Mouse (Mus musculus) hematopoietic stem cell, adult 5-6 weeks (primary cell): Measurements from ENCODE around the gene Tatdn3. TPM values are rescaled to one million over a fixed set of nuclear protein-coding genes. Genes with fewer than 3 reads are reported as not detected.
A peak's percentile ranks its signal among the peaks of the same experiment; 100 is the strongest.
"Not testable (repeated sequence)": the region's sequence is repeated elsewhere in the genome, so short reads cannot be mapped to it uniquely, and the experiment has no call there.

ENCODE experiments used
- ATAC-seq, 2 experiments: fragments of 125-278 bp in 1 of 2; replicated peaks in 1 of 2; 2 replicates each; pipeline ENCODE4 v1.8.0; 2016 to 2017; ENCODE audit warnings: inconsistent platforms in 2 of 2, mild to moderate bottlenecking in 2 of 2, moderate number of reproducible peaks in 2 of 2, low read depth in 1 of 2, moderate TSS enrichment in 1 of 2; ENCODE audit not compliant: low FRiP score in 2 of 2, poor library complexity in 2 of 2, severe bottlenecking in 2 of 2, insufficient read depth in 1 of 2, low TSS enrichment in 1 of 2
- total RNA-seq: library from RNA; stranded (forward); fragments of 172-1452, 232-1000 nt; gene quantifications from 2 replicates; pipeline ENCODE4 v1.2.3, GENCODE M21; 2017

Gene Tatdn3
- total RNA-seq, 1 experiment from 2014 or later, result 12.4 TPM

DNA sequence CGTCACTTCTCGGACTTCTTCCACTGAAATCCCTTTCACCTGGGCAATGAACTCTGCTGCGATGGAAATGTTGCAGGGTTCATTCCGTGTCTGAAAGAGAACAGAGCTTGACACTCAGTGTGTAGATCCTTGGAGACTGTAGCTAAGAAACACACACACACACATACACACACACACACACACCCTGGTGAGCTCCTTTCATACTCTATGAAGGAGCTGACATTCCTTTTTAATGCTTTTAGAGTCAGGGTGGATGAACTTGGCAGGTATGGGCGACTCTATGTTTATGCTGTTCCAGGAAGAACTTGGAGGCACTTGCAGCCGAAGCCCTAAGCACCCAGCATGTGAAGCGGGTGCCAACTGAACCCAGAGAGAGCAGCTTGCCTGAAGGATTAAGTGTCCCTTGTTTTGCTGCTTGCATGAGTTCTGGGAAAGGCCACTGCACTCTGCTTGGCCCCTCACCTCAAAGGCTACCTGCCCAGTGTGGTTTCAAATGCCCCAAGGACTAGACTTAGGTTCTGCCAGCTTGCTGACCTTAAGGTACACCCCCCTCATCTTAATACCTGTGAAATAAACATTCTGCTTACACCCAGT, 16.4 kb downstream of the Tatdn3 start:
- no peak for ATAC-seq

DNA sequence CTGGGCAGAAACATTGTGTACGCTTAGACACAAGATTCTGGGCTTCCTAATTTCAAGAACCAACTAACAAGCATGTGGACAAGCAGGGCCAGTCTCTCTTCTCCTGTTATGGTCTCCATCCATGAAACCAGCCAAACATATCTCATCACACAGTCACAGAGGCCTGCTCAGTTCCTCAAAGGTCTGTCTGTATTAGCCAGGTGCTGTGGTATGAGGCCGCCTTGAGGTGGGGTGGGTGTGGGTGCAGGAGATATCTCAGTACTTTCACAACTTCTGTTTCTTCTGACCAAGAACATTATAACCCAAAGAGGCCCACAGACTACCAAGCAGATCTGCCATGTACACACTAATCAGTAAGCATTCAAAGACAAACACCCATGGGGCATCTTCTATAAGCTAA, 17.5 kb downstream of the Tatdn3 start:
- ATAC-seq, result no peak

DNA sequence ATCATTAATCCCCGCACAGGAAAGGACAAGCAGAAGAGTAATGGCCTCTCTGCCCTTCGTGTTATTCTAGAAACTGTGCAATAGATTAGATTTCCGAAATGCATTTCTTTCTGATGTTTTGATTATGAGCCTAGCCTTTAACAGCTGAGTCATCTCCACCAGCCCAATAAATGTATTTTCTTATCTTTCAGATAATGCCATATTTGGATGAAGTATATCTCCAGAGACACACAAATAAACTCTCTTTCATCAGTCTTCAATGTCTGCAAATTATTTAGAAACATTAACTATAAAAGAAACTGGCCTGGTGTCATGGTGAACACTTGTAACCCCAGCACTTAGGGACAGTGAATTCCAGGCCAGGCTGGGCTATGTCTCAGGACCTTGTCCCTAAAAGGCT, 20.0 kb downstream of the Tatdn3 start:
- no peak for ATAC-seq

DNA sequence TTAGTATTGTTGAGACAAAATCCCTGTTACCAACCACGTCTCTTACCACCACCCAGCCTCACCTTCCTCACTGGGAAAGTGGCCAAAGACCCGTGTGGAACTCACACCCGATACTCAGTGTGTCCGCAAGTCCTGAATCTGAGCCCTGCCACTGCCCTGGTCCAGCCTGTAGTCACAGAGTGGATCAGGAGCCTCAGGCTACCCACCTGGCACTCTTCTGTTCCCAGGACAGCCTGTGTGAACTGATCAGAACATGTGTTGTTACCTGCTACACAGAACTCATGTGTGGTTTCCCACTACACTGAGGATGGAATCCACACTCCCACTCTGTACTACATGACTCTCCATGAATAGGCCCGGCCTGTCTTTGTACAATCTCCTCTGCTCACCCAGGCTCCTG, 20.6 kb downstream of the Tatdn3 start:
- ATAC-seq, result no peak

DNA sequence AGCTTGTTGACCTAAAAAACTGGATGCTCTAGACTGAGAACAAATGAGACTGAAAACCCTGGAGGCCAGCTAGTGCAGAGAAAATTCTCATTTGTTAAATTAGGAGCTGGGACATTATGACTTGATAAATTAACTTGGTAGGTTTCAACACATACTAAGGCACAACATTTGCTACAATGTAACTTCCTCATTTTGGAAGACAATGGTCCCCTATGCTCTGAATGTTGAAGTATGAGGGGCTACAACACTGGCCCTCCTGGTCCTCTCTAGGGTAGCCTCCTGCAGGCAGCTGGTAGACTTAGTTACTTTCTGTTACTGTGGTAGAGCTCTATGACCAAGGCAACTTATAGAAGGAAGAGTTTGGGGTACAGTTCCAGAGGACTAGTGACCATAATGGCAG, 21.4 kb downstream of the Tatdn3 start:
- peak; percentile 7 to 21; a peak in 1 of 4 replicates for ATAC-seq

DNA sequence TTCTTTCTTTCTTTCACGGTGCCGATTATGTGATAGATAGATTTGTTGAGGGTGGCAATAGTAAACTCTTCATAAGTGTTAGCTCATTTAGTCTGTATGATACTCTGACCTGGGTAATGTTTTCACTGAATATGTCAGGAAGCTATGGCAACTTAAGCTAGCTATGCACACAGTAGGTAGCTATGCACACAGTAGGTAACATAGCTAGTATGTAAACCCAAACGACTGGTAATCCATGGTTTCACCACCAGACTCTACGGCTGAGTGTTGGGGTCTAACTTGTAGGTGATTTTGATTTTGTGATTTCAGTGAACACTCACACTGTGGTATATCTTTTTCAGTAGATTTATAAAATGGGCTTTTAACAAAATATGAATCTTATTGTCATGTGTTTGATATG, 24.7 kb downstream of the Tatdn3 start:
- ATAC-seq, result no peak

DNA sequence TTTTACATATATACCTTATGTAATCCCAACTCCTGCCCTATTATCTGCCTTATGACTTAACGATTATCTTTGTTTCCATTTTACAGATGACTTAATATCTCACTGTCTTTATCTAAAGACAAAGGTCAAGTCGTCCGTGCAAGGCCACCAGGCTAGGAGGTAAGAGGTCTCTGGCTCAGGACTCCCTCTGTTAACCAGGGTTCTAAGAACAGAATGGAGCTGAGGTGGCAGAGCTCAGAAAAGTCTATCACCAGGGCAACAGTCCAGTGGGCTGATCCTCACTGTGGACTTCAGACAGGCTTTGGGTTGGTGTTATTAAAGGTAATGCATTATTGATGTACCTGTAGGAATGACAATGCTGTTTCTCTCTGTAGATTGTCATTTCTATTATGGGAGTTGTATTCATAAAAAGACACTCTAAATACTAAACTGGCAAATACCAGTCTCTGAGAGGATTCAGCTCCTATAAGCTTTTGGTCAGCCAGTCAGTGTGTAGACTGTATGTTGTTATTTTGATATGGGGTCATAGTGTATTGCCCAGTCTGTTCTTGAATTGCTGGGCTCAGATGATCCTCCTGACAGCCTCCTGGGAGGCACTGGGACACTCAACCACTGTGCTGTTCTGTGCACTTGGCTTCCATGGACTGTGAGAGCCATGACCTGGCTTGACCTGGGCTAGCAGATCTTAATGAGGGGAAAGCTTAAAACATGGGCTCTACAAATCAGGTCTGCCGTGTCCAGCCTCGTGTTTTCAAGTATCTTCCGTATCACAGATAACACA, 26.0 kb downstream of the Tatdn3 start, which contains the start of gene Spata45:
Gene Spata45, plus strand, starts transcription at position 86 of the 781 bp plus-strand sequence.
- ATAC-seq, result no peak

DNA sequence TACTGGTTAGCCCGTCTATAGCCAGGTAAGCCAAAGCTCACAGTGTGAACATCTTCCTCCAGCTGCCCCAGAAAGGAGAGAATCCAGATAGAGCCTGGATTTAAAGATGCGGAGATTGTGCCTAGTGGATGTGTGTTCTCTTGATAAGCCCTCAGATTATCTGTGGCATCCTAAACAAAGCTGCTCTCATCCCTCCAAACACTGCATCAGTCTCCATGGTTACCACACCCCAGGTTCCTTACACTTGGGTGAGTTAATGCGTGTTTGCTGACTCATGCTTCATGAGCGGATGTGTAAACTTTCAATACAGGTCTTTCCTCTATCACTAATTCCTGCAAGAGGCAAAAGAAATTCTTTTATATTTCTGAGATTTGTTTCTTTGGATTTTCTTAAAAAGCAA, 27.1 kb downstream of the Tatdn3 start:
- ATAC-seq, result no peak

DNA sequence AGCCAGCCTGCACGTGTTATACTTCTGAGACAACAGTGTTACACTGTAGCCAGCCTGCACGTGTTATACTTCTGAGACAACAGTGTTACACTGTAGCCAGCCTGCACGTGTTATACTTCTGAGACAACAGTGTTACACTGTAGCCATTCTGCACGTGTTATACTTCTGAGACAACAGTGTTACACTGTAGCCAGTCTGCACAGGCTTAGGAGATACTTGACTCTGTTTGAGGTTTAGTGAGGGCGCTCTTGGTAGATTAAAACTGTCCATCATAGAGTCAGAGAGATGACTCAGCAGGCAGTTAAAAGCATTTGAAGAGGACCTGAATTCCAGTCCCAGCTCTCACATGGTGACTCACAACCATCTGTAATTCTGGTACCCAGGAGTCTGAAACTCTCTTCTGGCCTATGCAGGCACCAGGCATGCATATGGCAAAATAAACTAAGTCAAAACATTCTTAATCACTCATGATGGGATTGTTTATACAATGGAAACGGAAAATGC, 31.8 kb downstream of the Tatdn3 start:
- ATAC-seq, result not testable (repeated sequence)

DNA sequence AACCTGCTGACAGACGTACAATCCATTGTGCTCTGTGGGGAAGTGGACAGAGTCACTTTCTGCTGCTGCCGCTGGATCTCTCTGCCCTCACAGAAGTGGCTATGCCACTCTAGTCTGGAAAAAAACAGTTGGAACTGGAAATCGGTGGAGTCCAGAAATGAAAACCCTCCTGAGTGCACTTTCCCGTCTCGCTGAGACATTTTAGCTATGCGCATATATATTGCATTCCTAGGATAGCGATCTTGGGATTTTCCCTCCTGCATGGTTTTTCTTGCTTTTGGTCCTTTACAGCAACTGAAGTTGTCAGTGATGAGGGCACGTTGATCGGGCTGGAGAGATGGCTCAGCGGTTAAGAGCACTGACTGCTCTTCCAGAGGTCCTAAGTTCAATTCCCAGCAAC, 32.5 kb downstream of the Tatdn3 start:
- ATAC-seq, result no peak

DNA sequence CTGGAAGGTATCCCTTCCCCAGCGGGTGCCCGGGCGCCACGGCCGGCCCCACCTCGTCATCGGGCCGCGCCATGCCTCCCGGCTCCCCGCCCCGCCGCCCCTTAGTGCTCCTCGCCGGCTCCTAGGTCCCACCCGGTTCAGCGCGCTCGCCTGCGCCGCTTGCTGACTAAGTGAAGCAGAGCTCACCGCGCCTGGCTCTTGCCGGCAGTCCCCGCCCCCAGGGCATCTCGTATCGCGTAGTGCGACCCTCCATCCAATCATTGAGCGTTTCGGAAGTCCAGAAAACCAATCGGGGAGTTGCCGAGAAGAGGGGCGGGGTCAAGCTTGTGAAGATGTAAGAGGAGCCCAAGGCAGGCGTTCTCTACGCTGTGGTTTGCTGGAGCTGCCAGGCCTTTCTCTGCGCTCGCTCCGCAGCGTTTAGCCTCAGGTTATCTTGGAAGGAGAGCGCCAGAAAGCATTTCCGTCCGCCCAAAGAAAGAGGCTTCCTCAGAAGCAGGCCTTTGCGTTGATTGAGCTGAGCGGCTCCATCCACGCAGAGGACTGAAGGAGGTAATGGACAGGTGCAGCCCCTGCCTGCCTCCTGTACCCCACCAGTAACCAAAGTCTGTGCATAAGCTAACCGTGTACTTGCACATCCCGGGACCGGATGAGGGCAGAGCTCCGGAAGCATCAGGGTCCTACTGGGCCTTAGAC, 36.6 kb downstream of the Tatdn3 start, which contains the start of gene Flvcr1:
Gene Flvcr1, minus strand, starts transcription at position 138 of the 693 bp plus-strand sequence.
- ATAC-seq, result peak; percentile 97 to 99

DNA sequence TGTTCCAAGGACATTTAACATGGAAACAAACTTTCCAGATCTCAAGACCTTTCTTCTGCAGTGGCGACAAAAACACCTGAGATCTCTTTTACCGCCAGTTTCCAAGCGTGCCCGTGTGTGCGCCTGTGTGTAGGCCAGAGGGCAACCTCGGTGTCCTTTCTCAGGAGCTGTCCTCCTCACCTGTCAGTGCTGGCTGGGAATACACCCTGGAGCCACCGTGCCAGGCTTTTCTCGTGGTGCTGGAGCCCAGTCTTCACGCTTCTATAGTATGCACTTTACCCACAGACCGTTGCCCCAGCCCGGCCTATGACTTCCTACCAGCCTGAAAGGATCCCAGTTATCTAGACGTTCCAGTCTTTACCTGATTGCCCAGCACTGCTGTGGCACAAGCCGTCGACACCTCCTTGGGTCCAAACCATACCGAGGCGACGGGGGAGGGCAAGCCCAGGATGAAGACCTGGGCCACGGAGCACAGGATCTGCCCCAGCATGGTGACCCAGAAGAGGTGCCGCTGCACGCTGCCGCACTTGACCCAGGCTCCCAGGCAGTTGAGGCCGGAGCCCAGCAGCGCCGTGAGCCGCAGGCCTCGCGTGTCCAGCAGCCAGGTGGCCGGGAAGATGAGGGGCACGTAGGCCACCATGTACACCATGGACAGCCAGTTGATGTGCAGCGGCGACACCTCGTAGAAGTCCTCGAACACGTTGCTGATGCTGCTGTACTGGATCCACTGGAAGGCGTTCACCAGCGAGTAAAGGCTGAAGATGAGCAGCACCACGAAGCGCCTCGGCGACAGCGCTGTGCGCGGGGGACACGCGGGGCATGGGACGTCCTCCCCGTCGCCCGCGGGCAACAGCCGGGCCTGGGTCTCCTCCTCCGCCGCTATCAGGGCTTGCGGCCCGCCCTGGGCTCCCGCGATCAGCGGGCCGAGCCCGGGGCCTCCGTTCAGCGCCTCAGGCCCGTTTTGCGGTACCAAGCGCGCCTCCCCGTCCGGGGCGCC, 37.4 kb downstream of the Tatdn3 start:
- no peak; a peak in 1 of 4 replicates for ATAC-seq

DNA sequence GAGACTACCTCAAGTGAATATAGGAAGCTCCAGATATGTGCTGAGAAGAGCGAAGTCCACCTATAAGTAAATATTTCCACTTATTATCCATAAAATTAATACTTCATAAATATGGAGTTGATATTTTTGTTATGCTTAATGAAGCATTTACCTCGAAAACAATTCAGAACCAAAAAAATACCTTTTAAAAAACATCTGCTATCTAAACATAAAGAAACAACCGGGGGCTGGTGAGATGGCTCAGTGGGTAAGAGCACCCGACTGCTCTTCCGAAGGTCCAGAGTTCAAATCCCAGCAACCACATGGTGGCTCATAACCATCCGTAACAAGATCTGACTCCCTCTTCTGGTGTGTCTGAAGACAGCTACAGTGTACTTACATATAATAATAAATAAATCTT, 38.9 kb downstream of the Tatdn3 start:
- ATAC-seq, result not testable (repeated sequence)

DNA sequence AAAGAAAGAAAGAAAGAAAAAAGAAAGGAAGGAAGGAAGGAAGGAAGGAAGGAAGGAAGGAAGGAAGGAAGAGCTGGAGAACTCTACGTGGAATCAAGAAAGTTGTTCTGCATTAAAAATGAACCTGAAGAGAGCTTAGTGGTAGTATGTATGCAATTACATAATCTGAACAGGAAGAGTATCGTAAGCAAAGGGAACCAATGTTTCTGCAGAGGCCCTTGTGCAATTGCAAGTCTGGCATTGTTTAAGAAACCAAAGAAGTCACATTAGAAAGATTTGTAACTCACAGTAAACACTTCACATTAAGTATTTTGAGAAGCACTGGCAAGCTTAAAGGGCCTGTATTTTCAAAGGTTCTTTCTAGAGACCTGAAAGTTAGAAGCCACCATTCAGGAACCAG, 39.6 kb downstream of the Tatdn3 start:
- ATAC-seq, result no peak; a peak in 1 of 4 replicates

DNA sequence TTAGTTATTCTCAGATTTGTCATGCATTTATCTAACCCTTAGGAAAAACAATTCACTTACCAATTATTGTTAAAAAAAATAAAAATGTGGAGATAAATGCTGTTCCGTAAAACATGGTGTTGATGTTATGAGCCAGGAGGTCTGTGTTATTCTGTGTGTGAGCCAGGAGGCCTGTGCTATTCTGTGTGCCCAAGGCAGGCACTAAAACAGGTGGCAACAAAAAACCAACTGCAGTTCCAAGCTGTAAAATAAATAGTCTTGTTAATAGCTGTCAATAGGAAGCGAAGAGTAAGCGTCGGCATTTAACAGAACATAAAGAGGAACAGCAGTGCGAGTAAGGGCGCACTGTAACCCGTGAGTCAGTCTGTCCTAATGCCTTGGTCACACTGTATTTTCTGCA, 41.7 kb downstream of the Tatdn3 start:
- ATAC-seq, result no peak

DNA sequence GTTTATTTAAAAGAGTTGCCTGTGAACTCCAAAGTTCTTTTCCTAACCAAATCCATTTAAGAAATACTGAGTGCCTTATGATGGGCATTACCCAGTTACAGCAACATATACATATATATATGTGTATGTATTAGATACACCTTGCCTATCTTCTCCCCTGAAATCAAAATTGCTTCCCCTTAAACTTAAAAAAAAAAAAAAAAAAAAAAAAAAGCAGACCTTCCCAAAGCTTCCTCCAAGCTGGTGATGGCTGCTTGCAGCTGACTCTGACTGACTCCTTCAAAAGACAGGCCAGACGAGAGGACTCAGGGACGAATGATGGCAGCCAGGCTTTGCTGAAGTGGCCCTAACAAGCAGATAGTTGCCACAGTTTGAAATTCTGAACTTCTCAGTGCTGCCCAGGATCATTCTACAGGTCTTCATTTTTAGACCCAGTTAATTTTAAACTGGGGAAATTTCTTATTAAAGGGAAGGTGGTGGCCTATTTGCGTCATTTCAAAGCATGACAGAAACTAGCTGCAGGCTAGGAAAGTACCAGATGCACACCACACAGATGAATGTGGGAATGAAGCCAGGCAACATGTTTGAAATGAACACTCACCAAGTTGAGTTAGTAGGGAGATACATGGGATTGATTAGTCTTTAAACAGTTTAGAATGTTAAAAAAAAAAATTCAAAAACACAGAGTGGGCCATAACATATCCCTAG, 42.4 kb downstream of the Tatdn3 start:
- ATAC-seq, result no peak
